Mouse (Mus musculus): ENCODE data around the gene Tcfl5. TPM values are rescaled to one million over a fixed set of nuclear protein-coding genes. Genes with fewer than 3 reads are reported as not detected.
A peak's percentile ranks its signal among the peaks of the same experiment; 100 is the strongest.

The Tcfl5 gene
- polyA plus RNA-seq, 1 experiment from 2014 or later, result 0.29 TPM

DNA sequence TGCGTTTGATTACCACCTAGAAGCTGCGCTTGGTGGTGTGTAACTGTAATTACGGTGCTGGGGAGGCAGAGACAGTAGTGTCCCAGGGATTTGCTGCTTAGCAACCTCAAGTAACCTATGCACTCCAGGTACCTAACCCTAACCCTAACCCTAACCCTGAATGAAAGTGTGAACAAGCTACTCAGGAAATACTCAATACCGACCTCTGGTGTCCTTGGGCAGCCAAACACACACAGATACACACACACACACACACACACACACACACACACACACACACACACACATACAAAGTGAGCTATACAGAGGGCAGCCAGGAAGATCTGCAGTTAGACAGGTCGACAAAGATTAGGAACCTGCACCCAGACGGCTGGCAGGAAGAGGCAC, 53.8 kb downstream of the Tcfl5 start:
- peak overlapping the region; percentile 94 for H3K4me3 ChIP-seq
- peaks cover 47% of the 10 kb centered on the region for H3K36me3 ChIP-seq
- peak; percentile 7; the same call in 1 of the 2 replicates for ATAC-seq (replicated peaks)
- H3K27me3 ChIP-seq, result no peaks in the 10 kb centered on the region
- H3K9me3 ChIP-seq, result no peaks in the 10 kb centered on the region
- H3K4me1 ChIP-seq, result peaks cover 32% of the 10 kb centered on the region
- H3K4me2 ChIP-seq (replicated peaks), result peak overlapping the region; percentile 83
- 47% methylated on average over 6 of the region's 6 CpGs for WGBS
- peak overlapping the region; percentile 96 for H3K9ac ChIP-seq (replicated peaks)
- peak overlapping the region; percentile 95 for H3K27ac ChIP-seq (replicated peaks)

DNA sequence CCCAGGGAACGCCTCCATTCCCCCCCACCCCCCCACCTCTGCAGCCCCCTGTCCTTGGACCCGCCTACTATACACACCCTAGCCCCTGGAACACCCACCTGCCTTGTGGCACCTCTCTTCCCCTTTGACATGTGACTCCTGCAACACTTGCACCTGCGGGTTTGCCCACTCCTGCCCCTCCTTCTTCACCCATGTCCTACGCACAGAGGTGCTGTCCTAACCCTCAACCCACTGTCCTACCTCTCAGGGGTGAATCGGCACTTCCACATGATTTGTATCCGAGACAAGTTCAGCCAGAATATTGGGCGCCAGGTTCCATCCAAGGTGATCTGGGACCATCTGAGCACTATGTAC, 59.4 kb downstream of the Tcfl5 start:
- Histone ChIP-seq H3K4me3 (peak overlapping the region; percentile 67), H3K27ac (replicated peaks) (no peak overlapping the region), H3K27me3 (no peaks in the 10 kb centered on the region), H3K36me3 (peaks cover 19% of the 10 kb centered on the region), H3K4me2 (replicated peaks) (peak overlapping the region; percentile 69), H3K4me1 (peaks cover 26% of the 10 kb centered on the region), H3K9ac (replicated peaks) (peak overlapping the region; percentile 94), H3K9me3 (no peaks in the 10 kb centered on the region)
- no peak for ATAC-seq (replicated peaks)
- WGBS, result 31% methylated on average over 6 of the region's 7 CpGs

DNA sequence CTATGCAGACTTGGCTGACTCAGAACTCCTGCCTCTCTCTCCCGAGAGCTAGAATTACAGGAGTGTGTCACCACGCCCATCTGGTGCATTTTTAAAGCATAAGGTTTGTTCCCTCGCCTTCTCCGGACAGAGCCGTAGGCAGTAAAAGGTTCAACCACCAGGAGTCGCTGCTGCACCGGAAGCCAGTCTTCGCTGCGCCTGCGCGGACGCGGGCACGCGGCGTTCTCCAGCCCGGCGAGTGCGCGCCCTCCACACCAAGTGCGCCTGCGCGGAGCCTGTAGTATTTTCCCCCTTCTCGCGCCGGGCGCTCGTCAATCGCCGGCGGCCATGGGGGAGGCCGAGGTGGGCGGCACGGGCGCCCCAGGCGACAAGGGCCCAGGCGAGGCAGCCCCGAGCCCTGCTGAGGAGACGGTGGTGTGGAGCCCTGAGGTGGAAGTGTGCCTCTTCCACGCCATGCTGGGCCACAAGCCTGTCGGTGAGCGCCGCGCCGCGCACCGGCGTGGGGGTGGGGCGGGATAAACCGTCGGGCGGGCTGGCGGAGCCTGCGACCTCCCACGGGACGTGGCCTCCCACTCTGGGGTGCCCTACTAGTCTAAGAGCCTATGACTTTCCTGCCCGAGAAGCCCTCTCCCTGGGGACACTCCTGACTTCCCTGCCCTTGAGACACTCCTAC, 59.9 kb downstream of the Tcfl5 start:
- Histone ChIP-seq H3K4me2 (replicated peaks) (peak overlapping the region; percentile 69), H3K9ac (replicated peaks) (peak overlapping the region; percentile 94), H3K4me1 (peaks cover 26% of the 10 kb centered on the region), H3K36me3 (peaks cover 19% of the 10 kb centered on the region), H3K27ac (replicated peaks) (peak overlapping the region; percentile 65), H3K4me3 (peak overlapping the region; percentile 67), H3K27me3 (no peaks in the 10 kb centered on the region), H3K9me3 (no peaks in the 10 kb centered on the region)
- peak; percentile 80 for ATAC-seq (replicated peaks)
- WGBS, result under 1% methylated on average over 52 of the region's 57 CpGs

DNA sequence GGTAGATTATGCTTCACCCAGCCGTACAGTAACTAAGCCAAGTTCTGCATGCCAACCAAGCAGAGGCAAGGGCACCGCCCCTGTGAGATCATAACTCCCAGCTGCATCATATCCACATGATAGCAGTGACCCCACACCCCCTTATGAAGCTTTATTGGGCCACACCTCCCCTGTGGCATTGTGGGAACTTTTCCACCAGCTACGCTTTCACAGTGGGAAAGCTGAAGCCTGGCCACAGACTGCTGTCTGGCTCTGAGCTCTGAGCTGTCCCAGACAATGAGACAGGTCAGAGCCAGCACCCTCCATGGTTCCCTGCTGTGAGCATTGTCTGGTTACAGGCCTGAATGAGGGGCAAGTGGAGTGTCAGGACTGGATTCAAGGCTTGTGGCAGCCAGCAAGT, 61.5 kb downstream of the Tcfl5 start, which contains the start of gene Mrgbp:
Gene Mrgbp, plus strand, starts transcription at position 303 of the 400 bp plus-strand sequence.
- Histone ChIP-seq H3K4me1 (peaks cover 26% of the 10 kb centered on the region), H3K27ac (replicated peaks) (no peak within 1 kb of the TSS), H3K36me3 (peaks cover 10% of the 10 kb centered on the region), H3K9me3 (no peaks in the 10 kb centered on the region), H3K4me2 (replicated peaks) (no peak within 1 kb of the TSS), H3K27me3 (no peaks in the 10 kb centered on the region), H3K9ac (replicated peaks) (no peak within 1 kb of the TSS), H3K4me3 (no peak within 1 kb of the TSS)
- no peak for ATAC-seq (replicated peaks)
- WGBS, result 72% methylated on average over 3 of the region's 3 CpGs

DNA sequence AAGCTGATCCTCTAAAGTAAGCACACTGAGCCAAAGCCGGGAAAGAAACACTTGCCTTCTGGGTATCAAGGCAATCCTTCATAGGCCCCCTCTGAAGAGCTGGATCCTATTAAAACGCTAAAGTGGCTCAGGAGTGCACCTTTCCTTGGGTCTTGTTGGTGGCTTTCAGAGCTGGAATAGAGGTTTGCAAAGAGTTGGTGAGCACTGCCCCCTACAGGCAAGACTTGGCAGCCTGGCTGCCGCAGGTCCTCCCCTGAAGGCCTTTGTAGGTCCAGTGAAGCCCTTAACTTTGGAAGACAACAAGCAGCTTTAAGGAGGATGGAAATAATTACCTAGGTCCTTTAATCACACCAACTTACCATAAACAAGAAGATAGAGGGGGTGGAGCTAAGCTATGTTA, 63.8 kb downstream of the Tcfl5 start:
- no peak for ATAC-seq (replicated peaks)
- Histone ChIP-seq H3K9me3 (no peaks in the 10 kb centered on the region), H3K4me1 (peaks cover 11% of the 10 kb centered on the region), H3K27ac (replicated peaks) (no peak overlapping the region), H3K36me3 (no peaks in the 10 kb centered on the region), H3K27me3 (no peaks in the 10 kb centered on the region), H3K9ac (replicated peaks) (no peak overlapping the region), H3K4me3 (no peak overlapping the region), H3K4me2 (replicated peaks) (no peak overlapping the region)
- WGBS, result 4% methylated on average over 3 of the region's 3 CpGs

DNA sequence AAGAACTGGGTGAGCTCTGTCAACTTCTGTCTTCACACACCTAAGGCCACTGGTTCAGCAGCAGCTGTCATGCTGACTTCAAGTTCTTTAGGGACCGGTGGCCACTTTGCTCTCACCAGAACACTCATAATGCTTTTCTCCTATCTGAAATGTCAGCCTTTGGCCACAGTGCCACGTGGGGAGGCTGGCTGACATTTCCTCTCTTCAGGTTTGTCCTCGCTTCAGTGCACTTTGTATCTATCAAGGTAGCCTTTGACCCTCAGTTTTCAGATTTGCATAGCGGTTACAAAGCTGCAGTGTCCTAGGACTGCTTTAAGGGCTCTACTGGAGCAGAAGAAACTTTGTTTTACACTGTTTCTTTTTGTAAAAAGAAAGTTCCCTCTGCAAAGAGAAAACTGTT, 66.0 kb downstream of the Tcfl5 start:
- 42% methylated on average over 4 of the region's 4 CpGs for WGBS
- Histone ChIP-seq H3K27ac (replicated peaks) (no peak overlapping the region), H3K36me3 (no peaks in the 10 kb centered on the region), H3K4me1 (no peaks in the 10 kb centered on the region), H3K9me3 (no peaks in the 10 kb centered on the region), H3K4me2 (replicated peaks) (no peak overlapping the region), H3K4me3 (no peak overlapping the region), H3K27me3 (no peaks in the 10 kb centered on the region), H3K9ac (replicated peaks) (no peak overlapping the region)
- ATAC-seq (replicated peaks), result no peak

Other genes starting within 250 kb of the Tcfl5 start
- gene Slco4a1, start 186.5 kb downstream of the Tcfl5 start, polyA plus RNA-seq (2015; fragmentation: Nextera tagmentation; extraction: Ambion mirVana), result 1.2 and 1.4 TPM in 2 replicates
- gene Ntsr1, start 142.7 kb downstream of the Tcfl5 start, polyA plus RNA-seq (2015; fragmentation: Nextera tagmentation; extraction: Ambion mirVana), result 6.6 and 8.0 TPM in 2 replicates
- 51.8 and 52.5 TPM in 2 replicates for gene Mrgbp, start 61.4 kb downstream of the Tcfl5 start, polyA plus RNA-seq (2015; fragmentation: Nextera tagmentation; extraction: Ambion mirVana)
- gene Ogfr, start 53.5 kb downstream of the Tcfl5 start, polyA plus RNA-seq (2015; fragmentation: Nextera tagmentation; extraction: Ambion mirVana), result 83.7 and 89.1 TPM in 2 replicates
- 37.2 and 44.3 TPM in 2 replicates for gene Col9a3, start 44.9 kb downstream of the Tcfl5 start, polyA plus RNA-seq (2015; fragmentation: Nextera tagmentation; extraction: Ambion mirVana)
- 29.6 and 30.8 TPM in 2 replicates for gene Dido1, start 67.3 kb upstream of the Tcfl5 start, polyA plus RNA-seq (2015; fragmentation: Nextera tagmentation; extraction: Ambion mirVana)
- 58.0 and 58.7 TPM in 2 replicates for gene Gid8, start 67.4 kb upstream of the Tcfl5 start, polyA plus RNA-seq (2015; fragmentation: Nextera tagmentation; extraction: Ambion mirVana)
- gene Slc17a9, start 82.6 kb upstream of the Tcfl5 start, polyA plus RNA-seq (2015; fragmentation: Nextera tagmentation; extraction: Ambion mirVana), result 0.13 and 0.29 TPM in 2 replicates
- gene Bhlhe23, start 134.2 kb upstream of the Tcfl5 start, polyA plus RNA-seq (2015; fragmentation: Nextera tagmentation; extraction: Ambion mirVana), result 0.51 and 1.1 TPM in 2 replicates

Data from forebrain, embryonic 15.5 days (tissue).